Mouse (Mus musculus): ENCODE data around the gene Dock1. TPM values are rescaled to one million over a fixed set of nuclear protein-coding genes. Genes with fewer than 3 reads are reported as not detected.

Gene Dock1
- polyA plus RNA-seq, 1 experiment from 2014 or later: 44.5 TPM

GRCm38 (mm10) chr7:134990911-134991310 lies 320.5 kb downstream of the Dock1 start:
- DNase-seq (ENCODE audit: low spot score): no peak
- no peak overlapping the region for H3K4me3 ChIP-seq
- H3K27ac ChIP-seq: no peak overlapping the region
- peaks cover 8% of the 10 kb centered on the region; the same call in 1 of the 2 replicates for H3K4me1 ChIP-seq
- WGBS: 66% methylated on average over 2 of the region's 2 CpGs
- peaks cover 10% of the 10 kb centered on the region for H3K36me3 ChIP-seq
- H3K9me3 ChIP-seq (replicated peaks): no peaks in the 10 kb centered on the region
- H3K27me3 ChIP-seq (ENCODE audit: low read depth, poor library complexity, severe bottlenecking): no peaks in the 10 kb centered on the region

DNA sequence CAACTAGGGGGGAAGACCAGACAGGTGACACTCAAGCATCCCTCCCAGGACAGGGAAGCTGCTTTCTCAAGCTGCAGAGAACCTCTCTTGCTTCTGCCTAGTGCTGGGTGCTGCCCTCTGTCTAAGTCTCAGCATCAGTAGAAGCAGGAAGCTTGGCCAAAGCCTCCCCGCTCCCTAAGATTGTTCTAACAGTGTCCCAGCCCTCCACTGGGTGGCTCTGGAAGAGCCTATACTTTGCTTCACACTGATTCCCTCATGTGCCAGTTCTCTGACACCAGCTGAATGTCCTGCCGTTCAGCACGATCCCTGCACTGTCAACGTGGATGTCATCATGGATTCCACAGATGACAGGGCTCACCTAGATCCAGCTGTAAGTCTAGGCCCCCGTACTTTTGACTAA lies 324.5 kb downstream of the Dock1 start:
- 78% methylated on average over 5 of the region's 5 CpGs for WGBS
- Histone ChIP-seq H3K27me3 (ENCODE audit: low read depth, poor library complexity, severe bottlenecking) (no peaks in the 10 kb centered on the region), H3K36me3 (peaks cover 20% of the 10 kb centered on the region), H3K9me3 (replicated peaks) (no peaks in the 10 kb centered on the region), H3K4me3 (no peak overlapping the region), H3K4me1 (peaks cover 8% of the 10 kb centered on the region; the same call in 1 of the 2 replicates), H3K27ac (no peak overlapping the region)
- no peak for DNase-seq (ENCODE audit: low spot score)

DNA sequence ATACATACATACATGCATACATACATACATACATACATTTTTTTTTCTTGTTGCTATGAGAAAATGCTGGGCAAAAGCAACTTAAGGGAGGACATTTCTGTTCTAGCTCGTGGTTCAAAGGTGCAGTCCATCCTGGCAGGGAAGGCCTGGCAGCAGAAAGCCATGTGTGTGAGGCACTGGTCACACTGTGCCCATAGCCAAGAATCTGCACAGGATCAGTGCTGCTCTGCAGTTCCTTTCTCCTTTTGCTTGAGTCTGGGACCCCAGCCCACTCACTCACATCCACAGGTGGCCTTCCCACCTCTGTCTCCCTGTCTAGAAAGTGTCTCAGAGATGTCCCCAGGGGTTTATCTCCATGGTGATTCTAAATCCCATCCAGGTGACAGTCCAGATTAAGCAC lies 331.8 kb downstream of the Dock1 start:
- Histone ChIP-seq H3K9me3 (replicated peaks) (no peaks in the 10 kb centered on the region), H3K27me3 (ENCODE audit: low read depth, poor library complexity, severe bottlenecking) (no peaks in the 10 kb centered on the region), H3K4me3 (no peak overlapping the region), H3K36me3 (peaks cover 25% of the 10 kb centered on the region), H3K4me1 (peaks cover 34% of the 10 kb centered on the region), H3K27ac (0 out of 2 replicates have a peak overlapping the region, but pooled peaks have one; percentile 26)
- DNase-seq (ENCODE audit: low spot score): no peak
- WGBS: 92% methylated on average over 1 of the region's 1 CpGs

- H3K27ac ChIP-seq: no peak overlapping the region
- no peaks in the 10 kb centered on the region for H3K9me3 ChIP-seq (replicated peaks)
- H3K36me3 ChIP-seq: peaks cover 25% of the 10 kb centered on the region
- no peak for DNase-seq (ENCODE audit: low spot score)
- peaks cover 34% of the 10 kb centered on the region for H3K4me1 ChIP-seq
- H3K4me3 ChIP-seq: no peak overlapping the region
- H3K27me3 ChIP-seq (ENCODE audit: low read depth, poor library complexity, severe bottlenecking): no peaks in the 10 kb centered on the region
- WGBS: 44% methylated on average over 9 of the region's 9 CpGs
These were observed 332.4 kb downstream of the Dock1 start for GRCm38 (mm10) chr7:135002891-135003290.

DNA sequence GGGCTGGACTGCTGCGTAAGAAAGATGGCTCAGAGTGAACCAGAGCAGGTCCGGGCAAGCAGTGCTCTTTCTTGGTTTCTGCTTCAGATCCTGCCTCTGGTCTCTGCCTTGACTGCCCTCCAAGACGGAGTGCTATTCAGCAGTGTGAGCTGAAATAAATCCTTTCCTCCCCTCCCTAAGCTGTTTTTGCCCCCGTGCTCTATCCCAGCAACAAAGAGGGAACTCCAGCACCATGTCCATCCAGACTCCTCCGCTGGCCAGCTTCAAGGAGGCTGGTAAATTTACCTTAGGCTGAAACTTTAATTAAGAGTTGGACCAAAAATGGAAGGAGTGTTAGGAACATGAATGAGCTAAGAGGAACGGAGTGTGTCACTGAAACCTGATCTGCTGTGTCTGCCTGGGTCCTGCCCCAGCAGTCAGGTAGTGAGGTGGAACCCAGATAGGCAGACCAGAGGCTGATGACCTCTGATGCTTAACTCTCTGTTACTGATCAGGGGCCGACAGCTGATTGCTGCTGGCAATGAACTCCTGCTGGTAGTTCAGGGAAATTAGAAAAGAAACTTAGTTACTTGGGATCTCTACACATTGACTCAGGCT lies 335.6 kb downstream of the Dock1 start:
- no peak overlapping the region for H3K27ac ChIP-seq
- 41% methylated on average over 7 of the region's 7 CpGs for WGBS
- H3K36me3 ChIP-seq: peaks cover 7% of the 10 kb centered on the region; the same call in 1 of the 2 replicates
- DNase-seq (ENCODE audit: low spot score): no peak
- H3K4me1 ChIP-seq: peaks cover 34% of the 10 kb centered on the region
- H3K9me3 ChIP-seq (replicated peaks): no peaks in the 10 kb centered on the region
- H3K27me3 ChIP-seq (ENCODE audit: low read depth, poor library complexity, severe bottlenecking): no peaks in the 10 kb centered on the region
- H3K4me3 ChIP-seq: no peak overlapping the region

DNA sequence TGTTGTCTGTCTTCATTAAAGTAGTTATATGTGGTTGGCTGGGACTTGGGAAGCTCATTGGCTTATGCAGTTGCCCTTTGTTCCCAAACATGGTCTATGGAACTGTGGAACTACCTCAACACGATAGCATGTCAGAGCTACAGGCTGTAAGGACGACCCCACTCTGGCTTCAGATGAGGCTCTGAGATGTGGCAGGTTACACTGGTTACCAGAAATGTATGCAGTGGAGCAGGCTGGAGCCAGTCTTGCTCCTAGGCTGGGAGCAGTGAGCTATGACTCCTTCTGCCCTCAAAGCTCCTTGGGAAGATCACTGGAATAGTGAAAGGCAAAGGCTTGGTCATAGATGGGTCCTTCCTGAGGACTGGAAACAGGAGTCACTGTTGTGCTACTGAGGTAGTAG lies 337.6 kb downstream of the Dock1 start:
- no peaks in the 10 kb centered on the region for H3K27me3 ChIP-seq (ENCODE audit: low read depth, poor library complexity, severe bottlenecking)
- H3K27ac ChIP-seq: no peak overlapping the region
- H3K36me3 ChIP-seq: peaks cover 3% of the 10 kb centered on the region; the same call in 1 of the 2 replicates
- H3K4me1 ChIP-seq: peaks cover 19% of the 10 kb centered on the region
- no peaks in the 10 kb centered on the region for H3K9me3 ChIP-seq (replicated peaks)
- no peak for DNase-seq (ENCODE audit: low spot score)
- H3K4me3 ChIP-seq: no peak overlapping the region
- WGBS: 93% methylated on average over 2 of the region's 2 CpGs

GRCm38 (mm10) chr7:135010997-135011396 lies 340.5 kb downstream of the Dock1 start:
- Histone ChIP-seq H3K9me3 (replicated peaks) (no peaks in the 10 kb centered on the region), H3K36me3 (peaks cover 3% of the 10 kb centered on the region; the same call in 1 of the 2 replicates), H3K27me3 (ENCODE audit: low read depth, poor library complexity, severe bottlenecking) (no peaks in the 10 kb centered on the region), H3K4me3 (no peak overlapping the region), H3K4me1 (peaks cover 5% of the 10 kb centered on the region), H3K27ac (no peak overlapping the region)
- 86% methylated on average over 2 of the region's 2 CpGs for WGBS
- no peak for DNase-seq (ENCODE audit: low spot score)

- H3K4me3 ChIP-seq: no peak overlapping the region
- DNase-seq (ENCODE audit: low spot score): no peak
- no peak overlapping the region for H3K27ac ChIP-seq
- no peaks in the 10 kb centered on the region for H3K9me3 ChIP-seq (replicated peaks)
- H3K27me3 ChIP-seq (ENCODE audit: low read depth, poor library complexity, severe bottlenecking): no peaks in the 10 kb centered on the region
- 0 out of 2 replicates have a peak, but pooled peaks cover 4% of the 10 kb centered on the region for H3K4me1 ChIP-seq
- no peaks in the 10 kb centered on the region; the same call in 1 of the 2 replicates for H3K36me3 ChIP-seq
- 85% methylated on average over 1 of the region's 1 CpGs for WGBS
These were observed 347.1 kb downstream of the Dock1 start for GRCm38 (mm10) chr7:135017531-135017930.

GRCm38 (mm10) chr7:135020762-135021161 lies 350.3 kb downstream of the Dock1 start:
- no peaks in the 10 kb centered on the region; the same call in 1 of the 2 replicates for H3K36me3 ChIP-seq
- no peaks in the 10 kb centered on the region for H3K9me3 ChIP-seq (replicated peaks)
- 0 out of 2 replicates have a peak, but pooled peaks cover 4% of the 10 kb centered on the region for H3K4me1 ChIP-seq
- H3K27ac ChIP-seq: no peak overlapping the region
- 76% methylated on average over 7 of the region's 7 CpGs for WGBS
- no peak for DNase-seq (ENCODE audit: low spot score)
- no peaks in the 10 kb centered on the region for H3K27me3 ChIP-seq (ENCODE audit: low read depth, poor library complexity, severe bottlenecking)
- H3K4me3 ChIP-seq: no peak overlapping the region

- 94% methylated on average over 9 of the region's 9 CpGs for WGBS
- Histone ChIP-seq H3K4me1 (0 out of 2 replicates have a peak, but pooled peaks cover under 1% of the 10 kb centered on the region), H3K4me3 (no peak overlapping the region), H3K27me3 (ENCODE audit: low read depth, poor library complexity, severe bottlenecking) (no peaks in the 10 kb centered on the region), H3K9me3 (replicated peaks) (no peaks in the 10 kb centered on the region), H3K36me3 (no peaks in the 10 kb centered on the region; the same call in 1 of the 2 replicates), H3K27ac (no peak overlapping the region)
- DNase-seq (ENCODE audit: low spot score): no peak
These were observed 351.2 kb downstream of the Dock1 start for GRCm38 (mm10) chr7:135021544-135022100.

- 95% methylated on average over 5 of the region's 5 CpGs for WGBS
- DNase-seq (ENCODE audit: low spot score): no peak
- Histone ChIP-seq H3K36me3 (no peaks in the 10 kb centered on the region), H3K4me3 (no peak overlapping the region), H3K27ac (no peak overlapping the region), H3K9me3 (replicated peaks) (no peaks in the 10 kb centered on the region), H3K27me3 (ENCODE audit: low read depth, poor library complexity, severe bottlenecking) (no peaks in the 10 kb centered on the region), H3K4me1 (no peaks in the 10 kb centered on the region)
These were observed 354.1 kb downstream of the Dock1 start for GRCm38 (mm10) chr7:135024531-135024930.

- DNase-seq (ENCODE audit: low spot score): no peak
- 89% methylated on average over 2 of the region's 2 CpGs for WGBS
These were observed 358.3 kb downstream of the Dock1 start for GRCm38 (mm10) chr7:135028716-135029115.

DNA sequence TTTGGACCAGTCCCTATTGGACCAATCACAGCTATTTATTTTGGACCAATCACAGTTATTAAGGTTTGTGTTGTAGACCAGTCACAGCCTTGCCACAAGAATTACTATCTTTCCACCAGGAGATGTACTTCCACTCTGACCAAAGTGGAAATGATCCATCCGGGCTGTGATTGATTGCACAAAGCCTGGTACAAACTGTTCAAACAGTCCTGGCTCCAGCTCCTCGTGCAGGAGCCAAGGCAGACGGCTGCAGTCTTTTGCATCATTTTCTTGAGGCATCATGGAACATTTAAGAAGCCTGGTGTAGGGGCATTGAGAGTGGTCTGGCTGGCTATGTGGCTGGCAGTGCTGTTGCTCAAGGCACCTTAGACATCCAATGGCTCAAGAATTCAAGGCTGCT lies 358.7 kb downstream of the Dock1 start:
- H3K27ac ChIP-seq: no peak overlapping the region
- no peak for DNase-seq (ENCODE audit: low spot score)
- H3K4me3 ChIP-seq: no peak overlapping the region

More at GRCm38 (mm10) chr7:135028716-135029115, 358.3 kb downstream of the Dock1 start:
- H3K27me3 ChIP-seq (ENCODE audit: low read depth, poor library complexity, severe bottlenecking): no peaks in the 10 kb centered on the region
- no peaks in the 10 kb centered on the region for H3K36me3 ChIP-seq
- no peak overlapping the region for H3K4me3 ChIP-seq
- H3K27ac ChIP-seq: no peak overlapping the region
- H3K4me1 ChIP-seq: peaks cover 16% of the 10 kb centered on the region
- no peaks in the 10 kb centered on the region for H3K9me3 ChIP-seq (replicated peaks)

More for the DNA sequence above, 358.7 kb downstream of the Dock1 start:
- no peaks in the 10 kb centered on the region for H3K9me3 ChIP-seq (replicated peaks)
- no peaks in the 10 kb centered on the region for H3K36me3 ChIP-seq
- WGBS: 85% methylated on average over 3 of the region's 3 CpGs
- peaks cover 16% of the 10 kb centered on the region for H3K4me1 ChIP-seq
- H3K27me3 ChIP-seq (ENCODE audit: low read depth, poor library complexity, severe bottlenecking): no peaks in the 10 kb centered on the region

Measured in limb, embryonic 10.5 days (tissue).